Mouse (Mus musculus): ENCODE measurements around the gene Olfr95. TPM values are rescaled to one million over a fixed set of nuclear protein-coding genes. Genes with fewer than 3 reads are reported as not detected.

The Olfr95 gene
- polyA plus RNA-seq (2012; fragmentation: generic; extraction: Trizol), result not detected

DNA sequence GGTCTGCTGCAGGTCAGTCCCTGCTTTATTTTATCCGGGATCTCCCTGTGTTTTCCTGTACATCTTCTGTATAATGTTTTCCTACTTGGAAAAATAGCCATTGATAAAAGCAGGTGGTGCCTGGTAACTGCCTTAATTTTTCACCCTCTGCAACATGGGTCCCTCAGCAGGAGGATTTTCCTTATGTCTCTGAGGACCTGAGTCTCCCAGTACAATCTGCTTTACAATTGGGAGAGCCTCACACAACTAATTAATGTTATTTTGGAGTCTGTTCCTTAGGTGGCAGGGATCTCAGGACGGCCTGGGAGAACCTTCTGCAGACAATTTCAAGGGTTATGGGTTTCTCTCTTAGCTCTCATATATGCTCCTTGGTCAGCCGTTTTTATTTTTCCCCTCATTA is at the start of gene Olfr95:
Gene Olfr95, minus strand, starts transcription at position 101 of the 400 bp plus-strand sequence.
- Histone ChIP-seq H3K27me3 (ENCODE audit: control insufficient read depth, insufficient read depth, insufficient read length) (peaks cover 10% of the 10 kb centered on the region), H3K79me2 (ENCODE audit: control insufficient read depth, insufficient read depth) (no peaks in the 10 kb centered on the region), H3K4me2 (ENCODE audit: low read depth) (no peak within 1 kb of the TSS), H3ac (ENCODE audit: control insufficient read depth, insufficient read length) (no peak within 1 kb of the TSS), H3K36me3 (ENCODE audit: control insufficient read depth, insufficient read depth) (no peaks in the 10 kb centered on the region), H3K4me3 (no peak within 1 kb of the TSS)
- no peak for TF ChIP-seq TCF3 (IDR thresholded peaks at IDR 0.05; ENCODE audit: insufficient read length, low read depth)
- TF ChIP-seq E2F4 (IDR thresholded peaks at IDR 0.05; ENCODE audit: insufficient read depth), result no peak
- no peak for TF ChIP-seq TCF12 (IDR thresholded peaks at IDR 0.05; ENCODE audit: insufficient read depth, poor library complexity, severe bottlenecking)
- TF ChIP-seq MYOG (IDR thresholded peaks at IDR 0.05; ENCODE audit: control insufficient read depth in 1 of 3, insufficient read depth in 1 of 3, insufficient read length in 2 of 3, low read depth in 2 of 3), result no peak
- TF ChIP-seq MYOD1 (IDR thresholded peaks at IDR 0.05; ENCODE audit: control insufficient read depth in 1 of 3, insufficient read length in 2 of 3, low read depth in 2 of 3), result no peak
- TF ChIP-seq POLR2A (IDR thresholded peaks at IDR 0.05; ENCODE audit: insufficient read length, low read depth), result no peak
- TF ChIP-seq CEBPB (IDR thresholded peaks at IDR 0.05; ENCODE audit: insufficient read depth, poor library complexity, severe bottlenecking), result no peak
- no peak for TF ChIP-seq REST (IDR thresholded peaks at IDR 0.05; ENCODE audit: insufficient read depth, insufficient read length)
- TF ChIP-seq POLR2AphosphoS2 (IDR thresholded peaks at IDR 0.05; ENCODE audit: insufficient read length, low read depth), result no peak
- no peak for TF ChIP-seq MAX (IDR thresholded peaks at IDR 0.05; ENCODE audit: low read depth)
- TF ChIP-seq USF1 (IDR thresholded peaks at IDR 0.05; ENCODE audit: low read depth), result no peak
- no peak for TF ChIP-seq SRF (IDR thresholded peaks at IDR 0.05; ENCODE audit: control insufficient read depth, insufficient read length, low read depth)

GRCm38 (mm10) chr17:37250544-37250943 is 37.6 kb upstream of the Olfr95 start:
- Histone ChIP-seq H3K27me3 (ENCODE audit: control insufficient read depth, insufficient read depth, insufficient read length) (no peaks in the 10 kb centered on the region), H3K4me3 (no peak overlapping the region)

DNA sequence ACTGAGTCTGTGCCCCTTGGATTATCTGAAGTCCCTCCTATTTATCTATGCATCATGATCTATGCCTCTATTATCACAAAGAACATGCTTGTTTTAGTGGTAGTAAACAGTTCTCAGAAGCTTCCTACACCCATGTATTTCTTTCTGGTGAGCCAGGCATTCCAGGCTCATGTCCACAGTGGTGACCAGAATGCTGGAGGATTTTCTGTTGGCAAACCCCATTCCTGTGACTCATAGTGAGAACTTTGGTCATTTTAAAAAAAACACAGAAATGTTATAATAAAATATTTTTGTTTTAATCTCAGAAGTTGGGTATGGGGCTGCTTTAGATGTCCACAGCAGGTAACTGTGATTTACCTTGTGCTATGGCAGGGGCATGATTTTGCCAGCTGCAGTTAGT is 36.5 kb upstream of the Olfr95 start:
- Histone ChIP-seq H3K36me3 (ENCODE audit: control insufficient read depth, insufficient read depth) (no peaks in the 10 kb centered on the region), H3K27me3 (ENCODE audit: control insufficient read depth, insufficient read depth, insufficient read length) (no peaks in the 10 kb centered on the region), H3ac (ENCODE audit: control insufficient read depth, insufficient read length) (no peak overlapping the region), H3K4me2 (ENCODE audit: low read depth) (no peak overlapping the region), H3K79me2 (ENCODE audit: control insufficient read depth, insufficient read depth) (no peaks in the 10 kb centered on the region), H3K4me3 (no peak overlapping the region)
- TF ChIP-seq USF1 (IDR thresholded peaks at IDR 0.05; ENCODE audit: low read depth), result no peak
- no peak for TF ChIP-seq TCF12 (IDR thresholded peaks at IDR 0.05; ENCODE audit: insufficient read depth, poor library complexity, severe bottlenecking)
- TF ChIP-seq MYOG (IDR thresholded peaks at IDR 0.05; ENCODE audit: control insufficient read depth in 1 of 3, insufficient read depth in 1 of 3, insufficient read length in 2 of 3, low read depth in 2 of 3), result no peak
- no peak for TF ChIP-seq CEBPB (IDR thresholded peaks at IDR 0.05; ENCODE audit: insufficient read depth, poor library complexity, severe bottlenecking)
- TF ChIP-seq E2F4 (IDR thresholded peaks at IDR 0.05; ENCODE audit: insufficient read depth), result no peak
- no peak for TF ChIP-seq SRF (IDR thresholded peaks at IDR 0.05; ENCODE audit: control insufficient read depth, insufficient read length, low read depth)
- no peak for TF ChIP-seq REST (IDR thresholded peaks at IDR 0.05; ENCODE audit: insufficient read depth, insufficient read length)
- no peak for TF ChIP-seq MAX (IDR thresholded peaks at IDR 0.05; ENCODE audit: low read depth)
- no peak for TF ChIP-seq POLR2AphosphoS2 (IDR thresholded peaks at IDR 0.05; ENCODE audit: insufficient read length, low read depth)
- no peak for TF ChIP-seq POLR2A (IDR thresholded peaks at IDR 0.05; ENCODE audit: insufficient read length, low read depth)
- TF ChIP-seq TCF3 (IDR thresholded peaks at IDR 0.05; ENCODE audit: insufficient read length, low read depth), result no peak
- no peak for TF ChIP-seq MYOD1 (IDR thresholded peaks at IDR 0.05; ENCODE audit: control insufficient read depth in 1 of 3, insufficient read length in 2 of 3, low read depth in 2 of 3)

More at GRCm38 (mm10) chr17:37250544-37250943, 37.6 kb upstream of the Olfr95 start:
- H3K4me2 ChIP-seq (ENCODE audit: low read depth), result no peak overlapping the region
- TF ChIP-seq REST (IDR thresholded peaks at IDR 0.05; ENCODE audit: insufficient read depth, insufficient read length) (no peak), E2F4 (IDR thresholded peaks at IDR 0.05; ENCODE audit: insufficient read depth) (no peak), MYOD1 (IDR thresholded peaks at IDR 0.05; ENCODE audit: control insufficient read depth in 1 of 3, insufficient read length in 2 of 3, low read depth in 2 of 3) (no peak), POLR2A (IDR thresholded peaks at IDR 0.05; ENCODE audit: insufficient read length, low read depth) (no peak), POLR2AphosphoS2 (IDR thresholded peaks at IDR 0.05; ENCODE audit: insufficient read length, low read depth) (no peak), MAX (IDR thresholded peaks at IDR 0.05; ENCODE audit: low read depth) (no peak), CEBPB (IDR thresholded peaks at IDR 0.05; ENCODE audit: insufficient read depth, poor library complexity, severe bottlenecking) (no peak), USF1 (IDR thresholded peaks at IDR 0.05; ENCODE audit: low read depth) (no peak), TCF3 (IDR thresholded peaks at IDR 0.05; ENCODE audit: insufficient read length, low read depth) (no peak), MYOG (IDR thresholded peaks at IDR 0.05; ENCODE audit: control insufficient read depth in 1 of 3, insufficient read depth in 1 of 3, insufficient read length in 2 of 3, low read depth in 2 of 3) (no peak), SRF (IDR thresholded peaks at IDR 0.05; ENCODE audit: control insufficient read depth, insufficient read length, low read depth) (no peak), TCF12 (IDR thresholded peaks at IDR 0.05; ENCODE audit: insufficient read depth, poor library complexity, severe bottlenecking) (no peak)
- no peaks in the 10 kb centered on the region for H3K79me2 ChIP-seq (ENCODE audit: control insufficient read depth, insufficient read depth)
- no peaks in the 10 kb centered on the region for H3K36me3 ChIP-seq (ENCODE audit: control insufficient read depth, insufficient read depth)
- no peak overlapping the region for H3ac ChIP-seq (ENCODE audit: control insufficient read depth, insufficient read length)

DNA sequence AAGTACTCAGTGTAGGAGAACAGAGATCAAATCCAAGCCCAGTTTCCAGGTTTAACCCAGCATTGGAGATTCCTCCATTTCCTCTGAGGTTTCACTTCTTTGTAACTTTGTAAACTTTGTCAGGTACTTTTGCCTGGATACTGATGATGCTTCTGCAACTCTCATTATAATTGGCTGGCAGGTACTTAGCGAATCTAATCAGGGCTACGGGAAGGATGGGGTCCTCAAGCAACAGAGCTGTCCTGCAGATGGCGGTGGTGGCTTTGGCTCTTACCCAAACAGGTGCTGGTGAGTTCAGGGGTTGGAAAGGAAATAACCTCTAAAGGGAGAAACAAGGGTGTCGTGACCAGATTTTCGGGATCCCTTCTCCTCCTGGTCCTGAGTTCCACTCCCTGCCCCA is 33.8 kb upstream of the Olfr95 start:
- Histone ChIP-seq H3ac (ENCODE audit: control insufficient read depth, insufficient read length) (no peak overlapping the region), H3K4me2 (ENCODE audit: low read depth) (peak overlapping the region; percentile 18), H3K79me2 (ENCODE audit: control insufficient read depth, insufficient read depth) (no peaks in the 10 kb centered on the region), H3K27me3 (ENCODE audit: control insufficient read depth, insufficient read depth, insufficient read length) (no peaks in the 10 kb centered on the region), H3K4me3 (no peak overlapping the region), H3K36me3 (ENCODE audit: control insufficient read depth, insufficient read depth) (no peaks in the 10 kb centered on the region)
- TF ChIP-seq TCF12 (IDR thresholded peaks at IDR 0.05; ENCODE audit: insufficient read depth, poor library complexity, severe bottlenecking), result no peak
- TF ChIP-seq REST (IDR thresholded peaks at IDR 0.05; ENCODE audit: insufficient read depth, insufficient read length), result no peak
- no peak for TF ChIP-seq TCF3 (IDR thresholded peaks at IDR 0.05; ENCODE audit: insufficient read length, low read depth)
- TF ChIP-seq MYOD1 (IDR thresholded peaks at IDR 0.05; ENCODE audit: control insufficient read depth in 1 of 3, insufficient read length in 2 of 3, low read depth in 2 of 3), result no peak
- TF ChIP-seq CEBPB (IDR thresholded peaks at IDR 0.05; ENCODE audit: insufficient read depth, poor library complexity, severe bottlenecking), result no peak
- TF ChIP-seq MYOG (IDR thresholded peaks at IDR 0.05; ENCODE audit: control insufficient read depth in 1 of 3, insufficient read depth in 1 of 3, insufficient read length in 2 of 3, low read depth in 2 of 3), result no peak
- no peak for TF ChIP-seq POLR2AphosphoS2 (IDR thresholded peaks at IDR 0.05; ENCODE audit: insufficient read length, low read depth)

Measured in myocyte (in vitro differentiated cells).